Mouse (Mus musculus) cortical plate, adult 2 months (tissue): ENCODE measurements at regions not wholly inside any gene's neighbourhood (a gene's known extent, or its start where the extent isn't known, plus 50 kb on each side); places are given as distances from the start of the nearest gene placed in this dataset.

ENCODE experiments used
- H3K27ac ChIP-seq: fragments of 200-500 bp; 2 replicates; pipeline ENCODE4 v1.5.1; 2012; ENCODE audit warnings: low read length, control low read depth, inconsistent platforms; ENCODE audit not compliant: insufficient read depth
- H3K4me1 ChIP-seq: fragments of 200-500 bp; 2 replicates; pipeline ENCODE4 v1.6.1; 2011; ENCODE audit warnings: low read length; ENCODE audit not compliant: control insufficient read depth, insufficient read depth
- H3K4me3 ChIP-seq: fragments of 200-500 bp; 2 replicates; pipeline ENCODE4 v1.5.1; 2011; ENCODE audit warnings: mild to moderate bottlenecking, low read length, control low read depth; ENCODE audit not compliant: insufficient read depth
- CTCF ChIP-seq: fragments of 200-500 bp; IDR thresholded peaks from 2 replicates; pipeline ENCODE4 v1.5.1; 2011; ENCODE audit warnings: mild to moderate bottlenecking, control low read depth, low read length; ENCODE audit not compliant: insufficient read depth; ENCODE audit errors: extremely low read depth
- POLR2A ChIP-seq: fragments of 200-500 bp; IDR thresholded peaks from 2 replicates; pipeline ENCODE4 v1.6.1; 2011; ENCODE audit warnings: mild to moderate bottlenecking, low read length, control low read depth; ENCODE audit not compliant: insufficient read depth; ENCODE audit errors: extremely low read depth

- Histone ChIP-seq H3K4me1 (no peaks in the 10 kb centered on the region), H3K4me3 (no peak overlapping the region), H3K27ac (no peak overlapping the region)
- TF ChIP-seq POLR2A = no peak
- no peak for TF ChIP-seq CTCF
Measured at GRCm38 (mm10) chr17:4633771-4634170, 360.4 kb upstream of the Arid1b start.

- no peak for TF ChIP-seq POLR2A
- Histone ChIP-seq H3K4me1 (no peaks in the 10 kb centered on the region), H3K27ac (no peak overlapping the region), H3K4me3 (no peak overlapping the region)
Measured at GRCm38 (mm10) chr17:4636796-4637353, 357.3 kb upstream of the Arid1b start.

- no peak overlapping the region for H3K27ac ChIP-seq
- TF ChIP-seq CTCF (no peak), POLR2A (no peak)
- H3K4me1 ChIP-seq = no peaks in the 10 kb centered on the region
- H3K4me3 ChIP-seq = no peak overlapping the region
Measured at GRCm38 (mm10) chr17:4639531-4639930, 354.6 kb upstream of the Arid1b start.

- Histone ChIP-seq H3K4me1 (no peaks in the 10 kb centered on the region), H3K4me3 (no peak overlapping the region), H3K27ac (no peak overlapping the region)
- no peak for TF ChIP-seq POLR2A
- no peak for TF ChIP-seq CTCF
Measured at GRCm38 (mm10) chr17:4640555-4640954, 353.6 kb upstream of the Arid1b start.

- H3K4me3 ChIP-seq = no peak overlapping the region
- H3K4me1 ChIP-seq = no peaks in the 10 kb centered on the region
- H3K27ac ChIP-seq = no peak overlapping the region
- no peak for TF ChIP-seq POLR2A
- TF ChIP-seq CTCF = no peak
Measured at GRCm38 (mm10) chr17:4641166-4641565, 353.0 kb upstream of the Arid1b start.

- no peak for TF ChIP-seq POLR2A
- no peak for TF ChIP-seq CTCF
- Histone ChIP-seq H3K27ac (no peak overlapping the region), H3K4me1 (no peaks in the 10 kb centered on the region), H3K4me3 (no peak overlapping the region)
Measured at GRCm38 (mm10) chr17:4642046-4642445, 352.1 kb upstream of the Arid1b start.

- Histone ChIP-seq H3K27ac (no peak overlapping the region), H3K4me3 (no peak overlapping the region), H3K4me1 (no peaks in the 10 kb centered on the region)
- TF ChIP-seq POLR2A = no peak
- no peak for TF ChIP-seq CTCF
Measured at GRCm38 (mm10) chr17:4643343-4643742, 350.8 kb upstream of the Arid1b start.

GRCm38 (mm10) chr17:4648603-4649002 lies 345.5 kb upstream of the Arid1b start:
- H3K4me1 ChIP-seq = no peaks in the 10 kb centered on the region
- H3K27ac ChIP-seq = no peak overlapping the region
- H3K4me3 ChIP-seq = no peak overlapping the region
- TF ChIP-seq POLR2A (no peak), CTCF (no peak)

GRCm38 (mm10) chr17:4654221-4654620 lies 339.9 kb upstream of the Arid1b start:
- Histone ChIP-seq H3K4me1 (no peaks in the 10 kb centered on the region), H3K4me3 (no peak overlapping the region), H3K27ac (no peak overlapping the region)
- TF ChIP-seq POLR2A (no peak), CTCF (no peak)

GRCm38 (mm10) chr17:4661996-4662395 lies 332.1 kb upstream of the Arid1b start:
- no peak overlapping the region for H3K4me3 ChIP-seq
- no peak for TF ChIP-seq CTCF
- TF ChIP-seq POLR2A = no peak
- H3K4me1 ChIP-seq = no peaks in the 10 kb centered on the region
- no peak overlapping the region for H3K27ac ChIP-seq
